Mouse (Mus musculus): ENCODE measurements around the gene Mab21l2. TPM values are rescaled to one million over a fixed set of nuclear protein-coding genes. Genes with fewer than 3 reads are reported as not detected.

Mab21l2 gene
- 0.13 and 0.97 TPM in 2 replicates for polyA plus RNA-seq (2015; fragmentation: Nextera tagmentation; extraction: Ambion mirVana)

DNA sequence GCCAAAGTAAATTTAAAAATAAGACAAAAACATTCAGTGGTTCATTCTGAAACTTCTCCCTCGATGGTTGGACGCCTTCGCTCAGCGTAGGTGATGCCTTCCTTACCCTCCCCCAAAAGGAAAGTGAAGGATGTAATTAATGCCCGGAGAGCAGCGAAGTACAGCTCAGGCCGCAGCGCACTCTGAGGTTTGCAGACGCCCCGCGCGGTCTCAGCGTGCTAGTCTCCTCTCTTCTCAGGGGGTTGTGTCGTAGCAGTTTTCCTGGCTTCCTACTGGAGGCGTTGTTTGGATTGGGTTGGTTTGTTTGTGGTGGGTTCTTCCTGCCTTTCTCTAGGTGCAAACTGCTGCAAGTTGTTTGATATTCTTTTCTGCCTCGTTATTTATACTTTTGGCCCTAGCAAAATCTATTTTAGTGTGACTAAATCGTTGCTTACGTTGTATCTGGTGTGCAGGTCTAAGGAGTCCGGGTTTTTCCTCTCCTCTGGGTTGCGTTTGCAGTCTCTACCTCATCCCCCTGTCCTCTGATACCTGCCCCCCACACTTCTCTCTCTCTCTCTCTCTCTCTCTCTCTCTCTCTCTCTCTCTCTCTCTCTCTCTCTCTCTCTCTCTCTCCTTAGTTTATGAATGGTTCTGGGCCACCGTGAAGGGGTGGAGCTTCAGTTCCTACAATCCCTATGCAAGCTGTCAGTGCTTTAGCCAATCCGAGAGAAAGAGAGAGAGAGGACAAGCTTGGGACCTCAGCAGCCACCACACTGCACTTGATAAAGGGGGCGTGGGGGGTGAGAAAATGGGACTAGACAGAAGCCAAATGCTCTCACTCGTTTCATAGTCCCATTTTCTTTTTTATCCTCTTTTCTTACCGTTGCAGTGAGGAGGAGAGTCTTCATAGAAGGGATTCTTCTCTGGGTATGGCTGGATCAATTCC lies at the start of gene Mab21l2:
Gene Mab21l2 (minus strand): TSS at position 539 of the 925 bp plus-strand sequence.
- H3K4me2 ChIP-seq (ENCODE audit: low read depth, low read length) = peak within 1 kb of the TSS; percentile 62
- no peak within 1 kb of the TSS for H3K27ac ChIP-seq (ENCODE audit: low read length)
- ATAC-seq (ENCODE audit: low read depth) = 0 out of 2 replicates have a peak, but pooled peaks have one; percentile 13
- H3K27me3 ChIP-seq (ENCODE audit: control insufficient read depth, insufficient read depth, low read depth, low read length) = peaks cover 56% of the 10 kb centered on the region
- no peaks in the 10 kb centered on the region for H3K9me3 ChIP-seq (replicated peaks; ENCODE audit: control insufficient read depth, low read length)
- peak within 1 kb of the TSS; percentile 53 for H3K4me3 ChIP-seq (ENCODE audit: low read depth, low read length)
- peaks cover 2% of the 10 kb centered on the region; the same call in 1 of the 2 replicates for H3K4me1 ChIP-seq (ENCODE audit: control insufficient read depth, low read depth, low read length)
- no peaks in the 10 kb centered on the region for H3K36me3 ChIP-seq (ENCODE audit: control insufficient read depth, insufficient read depth)
- WGBS (ENCODE audit: insufficient replicate concordance) = 2% methylated on average over 25 of the region's 25 CpGs
- no peak within 1 kb of the TSS for H3K9ac ChIP-seq (ENCODE audit: low read depth, low read length)

DNA sequence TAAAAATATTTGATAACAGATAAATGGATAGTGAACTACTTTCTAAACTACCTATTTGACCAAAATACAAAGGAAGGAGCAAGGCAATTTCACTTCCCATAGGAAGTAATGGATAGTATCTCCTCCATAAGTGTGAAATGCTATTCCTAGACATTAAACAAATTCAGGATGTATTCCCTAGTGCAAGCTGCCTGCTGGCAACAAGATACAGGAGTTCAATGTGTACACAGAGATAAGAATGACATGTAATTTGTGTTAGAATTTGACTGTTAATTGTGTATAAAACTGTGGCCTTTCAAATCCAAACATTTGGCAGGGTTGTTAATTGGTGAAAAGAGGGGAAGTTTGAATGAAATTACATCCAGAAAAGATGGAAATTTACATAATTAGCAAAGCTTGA lies 26.9 kb upstream of the Mab21l2 start:
- H3K9ac ChIP-seq (ENCODE audit: low read depth, low read length) = no peak overlapping the region
- no peaks in the 10 kb centered on the region for H3K4me1 ChIP-seq (ENCODE audit: control insufficient read depth, low read depth, low read length)
- no peak overlapping the region for H3K27ac ChIP-seq (ENCODE audit: low read length)
- ATAC-seq (ENCODE audit: low read depth) = no peak
- H3K9me3 ChIP-seq (replicated peaks; ENCODE audit: control insufficient read depth, low read length) = no peaks in the 10 kb centered on the region
- H3K4me3 ChIP-seq (ENCODE audit: low read depth, low read length) = no peak overlapping the region
- H3K4me2 ChIP-seq (ENCODE audit: low read depth, low read length) = no peak overlapping the region
- no peaks in the 10 kb centered on the region for H3K27me3 ChIP-seq (ENCODE audit: control insufficient read depth, insufficient read depth, low read depth, low read length)
- no peaks in the 10 kb centered on the region for H3K36me3 ChIP-seq (ENCODE audit: control insufficient read depth, insufficient read depth)

DNA sequence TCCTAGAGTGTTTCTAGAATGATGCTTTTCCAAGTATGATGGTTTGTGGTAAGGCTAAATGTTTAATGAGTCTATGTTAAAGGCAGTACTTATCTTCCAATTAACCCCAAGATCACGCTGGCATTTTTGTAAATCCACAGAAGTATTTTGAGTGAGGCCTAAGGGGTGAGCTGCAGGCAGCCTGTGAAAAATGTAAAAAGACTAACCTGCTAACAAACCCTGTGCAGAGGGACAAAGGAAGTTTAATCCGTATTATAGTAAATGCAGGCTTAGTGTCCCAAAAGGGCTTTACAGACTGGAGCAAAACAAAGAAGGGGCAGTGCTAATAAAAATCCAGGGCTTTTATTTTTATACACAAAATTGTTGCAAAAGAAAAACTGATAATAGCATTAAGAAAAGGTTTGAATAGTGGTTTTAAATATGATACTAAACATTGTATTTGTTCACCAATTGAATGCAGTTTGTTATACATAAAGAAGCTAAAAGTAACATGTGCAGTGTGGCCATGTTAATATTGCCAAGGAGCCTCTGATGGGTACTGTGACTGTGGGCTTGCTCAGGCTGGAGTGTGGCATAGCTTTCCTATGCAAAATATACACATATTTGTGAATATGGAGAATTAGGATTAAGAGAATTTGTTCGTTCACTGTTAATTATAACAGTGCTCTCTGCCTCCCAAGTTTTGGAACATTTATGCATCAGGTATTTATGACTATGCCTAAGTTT lies 24.3 kb upstream of the Mab21l2 start:
- Histone ChIP-seq H3K4me2 (ENCODE audit: low read depth, low read length) (no peak overlapping the region), H3K4me3 (ENCODE audit: low read depth, low read length) (no peak overlapping the region), H3K4me1 (ENCODE audit: control insufficient read depth, low read depth, low read length) (no peaks in the 10 kb centered on the region), H3K27me3 (ENCODE audit: control insufficient read depth, insufficient read depth, low read depth, low read length) (no peaks in the 10 kb centered on the region), H3K9ac (ENCODE audit: low read depth, low read length) (no peak overlapping the region), H3K27ac (ENCODE audit: low read length) (no peak overlapping the region), H3K9me3 (replicated peaks; ENCODE audit: control insufficient read depth, low read length) (no peaks in the 10 kb centered on the region), H3K36me3 (ENCODE audit: control insufficient read depth, insufficient read depth) (no peaks in the 10 kb centered on the region)
- WGBS (ENCODE audit: insufficient replicate concordance) = 70% methylated on average over 3 of the region's 3 CpGs
- no peak for ATAC-seq (ENCODE audit: low read depth)

DNA sequence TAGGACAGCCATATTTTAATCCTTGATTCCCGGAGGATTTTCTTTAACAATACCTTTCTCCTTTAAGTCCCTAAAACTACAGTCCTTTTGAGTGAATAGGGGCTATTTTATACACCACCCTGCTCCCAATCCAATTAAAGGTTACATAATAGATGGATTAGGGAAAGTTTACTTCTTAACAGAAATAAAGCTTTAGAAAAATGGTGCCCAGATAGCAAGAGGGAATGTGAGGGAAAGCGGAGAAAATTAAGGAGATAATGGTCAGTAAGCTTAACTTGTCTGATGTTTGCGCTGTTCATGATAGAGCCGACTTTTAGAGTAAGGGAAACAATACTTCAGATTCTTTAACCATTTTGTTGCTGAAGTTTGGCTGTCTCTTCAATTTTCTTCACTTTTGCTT lies 23.1 kb upstream of the Mab21l2 start:
- no peak overlapping the region for H3K4me2 ChIP-seq (ENCODE audit: low read depth, low read length)

DNA sequence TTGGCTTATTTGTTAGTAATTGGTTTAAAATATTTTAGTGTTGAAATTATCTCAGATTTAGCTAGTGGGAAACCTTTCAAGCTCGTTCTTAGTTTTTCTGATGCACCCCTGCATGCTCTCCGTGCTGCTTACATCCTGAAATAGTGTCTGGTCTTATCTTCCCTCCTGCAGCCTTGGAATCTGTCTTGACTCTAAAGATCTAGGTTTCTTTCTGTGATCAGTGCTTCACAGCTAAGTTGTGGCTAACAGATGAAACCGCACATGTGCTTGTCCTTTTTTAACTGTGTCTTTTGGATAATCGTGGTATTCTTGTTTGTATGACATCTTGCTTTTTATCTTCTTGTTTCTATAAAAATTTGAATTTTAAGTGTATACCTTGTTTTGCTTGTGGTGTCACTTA lies 18.9 kb upstream of the Mab21l2 start:
- H3K4me1 ChIP-seq (ENCODE audit: control insufficient read depth, low read depth, low read length) = no peaks in the 10 kb centered on the region
- WGBS (ENCODE audit: insufficient replicate concordance) = 17% methylated on average over 4 of the region's 4 CpGs
- no peak overlapping the region for H3K4me2 ChIP-seq (ENCODE audit: low read depth, low read length)
- ATAC-seq (ENCODE audit: low read depth) = peak; percentile 68
- H3K9me3 ChIP-seq (replicated peaks; ENCODE audit: control insufficient read depth, low read length) = no peaks in the 10 kb centered on the region
- no peak overlapping the region for H3K9ac ChIP-seq (ENCODE audit: low read depth, low read length)
- H3K36me3 ChIP-seq (ENCODE audit: control insufficient read depth, insufficient read depth) = no peaks in the 10 kb centered on the region
- no peak overlapping the region for H3K27ac ChIP-seq (ENCODE audit: low read length)
- H3K4me3 ChIP-seq (ENCODE audit: low read depth, low read length) = no peak overlapping the region
- H3K27me3 ChIP-seq (ENCODE audit: control insufficient read depth, insufficient read depth, low read depth, low read length) = no peaks in the 10 kb centered on the region

More for the DNA sequence above, 23.1 kb upstream of the Mab21l2 start:
- Histone ChIP-seq H3K9me3 (replicated peaks; ENCODE audit: control insufficient read depth, low read length) (no peaks in the 10 kb centered on the region), H3K4me3 (ENCODE audit: low read depth, low read length) (no peak overlapping the region), H3K27ac (ENCODE audit: low read length) (no peak overlapping the region), H3K36me3 (ENCODE audit: control insufficient read depth, insufficient read depth) (no peaks in the 10 kb centered on the region), H3K27me3 (ENCODE audit: control insufficient read depth, insufficient read depth, low read depth, low read length) (no peaks in the 10 kb centered on the region), H3K9ac (ENCODE audit: low read depth, low read length) (no peak overlapping the region), H3K4me1 (ENCODE audit: control insufficient read depth, low read depth, low read length) (no peaks in the 10 kb centered on the region)
- ATAC-seq (ENCODE audit: low read depth) = no peak
- 64% methylated on average over 4 of the region's 4 CpGs for WGBS (ENCODE audit: insufficient replicate concordance)

DNA sequence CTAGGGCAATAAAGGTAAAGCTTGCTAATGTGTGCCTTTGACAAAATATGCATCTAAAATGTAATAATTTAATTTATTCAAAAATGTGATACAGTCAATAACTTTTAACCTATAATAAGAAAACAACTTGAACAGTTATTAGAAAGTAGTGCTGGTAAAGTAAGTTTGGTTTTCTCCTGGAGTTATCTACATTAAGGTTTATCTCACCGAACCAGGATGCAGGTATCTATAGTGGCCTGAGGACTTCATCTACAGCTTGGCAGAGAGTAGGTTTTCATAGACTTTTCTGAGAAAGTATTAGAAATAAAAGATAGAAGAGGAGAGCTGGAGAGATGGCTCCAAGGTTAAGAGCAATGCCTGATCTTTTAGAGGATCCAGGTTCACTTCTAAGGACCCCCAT lies 13.0 kb upstream of the Mab21l2 start:
- Histone ChIP-seq H3K27me3 (ENCODE audit: control insufficient read depth, insufficient read depth, low read depth, low read length) (no peaks in the 10 kb centered on the region), H3K36me3 (ENCODE audit: control insufficient read depth, insufficient read depth) (no peaks in the 10 kb centered on the region), H3K9me3 (replicated peaks; ENCODE audit: control insufficient read depth, low read length) (no peaks in the 10 kb centered on the region), H3K4me1 (ENCODE audit: control insufficient read depth, low read depth, low read length) (peaks cover 5% of the 10 kb centered on the region; the same call in 1 of the 2 replicates), H3K27ac (ENCODE audit: low read length) (0 out of 2 replicates have a peak overlapping the region, but pooled peaks have one; percentile 10), H3K9ac (ENCODE audit: low read depth, low read length) (no peak overlapping the region), H3K4me3 (ENCODE audit: low read depth, low read length) (no peak overlapping the region), H3K4me2 (ENCODE audit: low read depth, low read length) (peak overlapping the region; percentile 15; the same call in 1 of the 2 replicates)
- peak; percentile 85 for ATAC-seq (ENCODE audit: low read depth)
- 21% methylated on average over 1 of the region's 1 CpGs for WGBS (ENCODE audit: insufficient replicate concordance)

DNA sequence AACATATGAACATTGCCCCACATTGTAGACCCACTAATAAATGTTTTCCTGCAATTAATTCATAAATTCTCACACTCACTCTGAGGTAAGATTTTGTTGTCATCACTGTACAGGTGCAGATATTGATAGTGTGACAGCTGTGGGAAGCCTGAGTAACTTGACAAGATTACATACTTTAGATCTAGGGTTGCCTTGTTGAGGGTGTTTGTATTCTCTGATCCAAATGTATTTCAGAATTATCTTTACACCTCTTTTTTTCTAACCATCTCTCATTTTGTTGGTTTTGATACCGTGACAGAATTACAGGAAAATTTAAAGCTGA lies 12.6 kb upstream of the Mab21l2 start:
- Histone ChIP-seq H3K9ac (ENCODE audit: low read depth, low read length) (no peak overlapping the region), H3K4me2 (ENCODE audit: low read depth, low read length) (no peak overlapping the region; the same call in 1 of the 2 replicates), H3K27me3 (ENCODE audit: control insufficient read depth, insufficient read depth, low read depth, low read length) (no peaks in the 10 kb centered on the region), H3K36me3 (ENCODE audit: control insufficient read depth, insufficient read depth) (no peaks in the 10 kb centered on the region), H3K9me3 (replicated peaks; ENCODE audit: control insufficient read depth, low read length) (no peaks in the 10 kb centered on the region), H3K4me3 (ENCODE audit: low read depth, low read length) (no peak overlapping the region), H3K4me1 (ENCODE audit: control insufficient read depth, low read depth, low read length) (peaks cover 5% of the 10 kb centered on the region; the same call in 1 of the 2 replicates), H3K27ac (ENCODE audit: low read length) (no peak overlapping the region)
- 31% methylated on average over 1 of the region's 1 CpGs for WGBS (ENCODE audit: insufficient replicate concordance)
- peak; percentile 91 for ATAC-seq (ENCODE audit: low read depth)

DNA sequence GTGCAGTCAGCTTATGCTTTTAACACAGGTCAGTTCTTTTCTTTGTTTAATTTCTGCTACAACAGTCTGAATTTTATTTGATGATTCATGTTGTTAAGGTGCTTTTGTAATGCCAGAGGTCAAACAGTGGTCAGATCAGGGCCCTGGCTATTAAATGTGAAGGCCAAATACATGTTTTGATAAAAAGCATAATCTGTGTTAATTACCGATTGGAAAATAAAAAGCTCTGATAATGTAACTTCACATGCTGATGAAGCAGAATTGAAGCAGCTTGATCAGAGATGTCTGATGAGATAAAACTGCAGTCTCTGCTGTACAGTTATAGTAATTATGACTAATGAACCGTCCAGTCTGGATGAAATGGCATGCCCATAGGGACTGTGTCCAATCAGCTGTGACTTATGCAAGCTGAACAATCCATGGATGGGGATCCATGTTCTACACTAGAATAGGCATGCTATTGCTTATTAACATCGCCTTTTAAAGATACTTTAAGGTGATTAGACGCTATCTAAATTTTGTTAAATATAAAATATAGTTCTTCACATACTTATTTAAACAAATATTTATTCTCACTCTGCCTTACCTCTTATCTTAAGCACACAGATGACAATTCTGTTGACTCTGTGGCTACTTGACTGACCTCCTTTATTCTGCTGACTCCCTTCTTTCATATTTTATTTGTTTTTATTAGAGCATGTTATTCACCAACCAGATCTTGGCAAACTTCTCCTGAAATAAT lies 12.0 kb upstream of the Mab21l2 start:
- ATAC-seq (ENCODE audit: low read depth) = peak; percentile 51
- Histone ChIP-seq H3K36me3 (ENCODE audit: control insufficient read depth, insufficient read depth) (no peaks in the 10 kb centered on the region), H3K9ac (ENCODE audit: low read depth, low read length) (no peak overlapping the region), H3K4me2 (ENCODE audit: low read depth, low read length) (no peak overlapping the region; the same call in 1 of the 2 replicates), H3K9me3 (replicated peaks; ENCODE audit: control insufficient read depth, low read length) (no peaks in the 10 kb centered on the region), H3K27me3 (ENCODE audit: control insufficient read depth, insufficient read depth, low read depth, low read length) (no peaks in the 10 kb centered on the region), H3K27ac (ENCODE audit: low read length) (no peak overlapping the region), H3K4me3 (ENCODE audit: low read depth, low read length) (no peak overlapping the region), H3K4me1 (ENCODE audit: control insufficient read depth, low read depth, low read length) (peaks cover 5% of the 10 kb centered on the region; the same call in 1 of the 2 replicates)
- WGBS (ENCODE audit: insufficient replicate concordance) = 61% methylated on average over 4 of the region's 4 CpGs

All from liver, embryonic 16.5 days (tissue).